In the genomic region with DNA sequence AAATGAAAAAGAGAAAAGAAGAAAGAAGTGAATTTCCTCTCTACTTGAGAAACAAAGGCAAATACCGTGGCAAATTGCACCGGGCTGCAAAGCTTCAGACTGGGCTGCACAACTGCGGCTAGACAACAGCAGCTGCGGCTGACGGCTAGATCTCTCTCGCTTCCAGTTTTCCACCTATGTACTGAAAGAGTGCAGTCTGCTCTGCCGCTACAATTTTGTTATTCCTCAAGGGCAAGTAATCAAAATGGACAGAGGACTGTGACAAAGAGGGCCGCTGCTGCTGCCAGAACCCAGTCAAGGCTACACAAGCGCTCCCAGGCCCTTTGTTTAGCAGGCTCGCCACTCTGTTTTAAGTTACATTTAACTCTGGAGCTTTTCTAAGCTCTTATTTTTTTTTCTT, we compare ENCODE assay signal across 9 mouse cellular contexts. TPM values are rescaled to one million over a fixed set of nuclear protein-coding genes. Genes with fewer than 3 reads are reported as not detected.
DNase-seq lines count a peak whose midpoint lies in the region; ATAC-seq and TF ChIP-seq lines count a peak whose summit lies in the region.
"Had no signal": no experiment of that assay in that cellular context is flagged by ENCODE, and none has a peak within 500 bp of the region (broad histone marks: within the 10 kb centered on the region; RNA-seq: fewer than 3 reads in every experiment).

No protein-coding gene starts in this region.

- no peak for TF ChIP-seq CTCF in left cerebral cortex, adult 2 months (IDR thresholded peaks at IDR 0.05)

- H3K4me3 ChIP-seq in left cerebral cortex, adult 2 months = no peak overlapping the region
- no peak overlapping the region for H3K4me3 ChIP-seq in embryonic facial prominence, embryonic 13.5 days
- H3K4me3 ChIP-seq in midbrain, embryonic 10.5 days = no peak overlapping the region

- WGBS in embryonic facial prominence, embryonic 13.5 days = 44% methylated on average over 10 of the region's 10 CpGs
- 77% methylated on average over 10 of the region's 10 CpGs for WGBS in midbrain, embryonic 10.5 days

- 0 out of 2 replicates have a peak overlapping the region, but pooled peaks have one; percentile 37 for H3K9ac ChIP-seq in embryonic facial prominence, embryonic 13.5 days

- no peaks in the 10 kb centered on the region for H3K27me3 ChIP-seq in embryonic facial prominence, embryonic 13.5 days
- H3K27me3 ChIP-seq in midbrain, embryonic 10.5 days (ENCODE audit: low read depth, poor library complexity, severe bottlenecking) = no peaks in the 10 kb centered on the region

- no peak for DNase-seq in left cerebral cortex, adult 2 months (ENCODE audit: extremely low spot score in 1 of 2, low spot score in 2 of 2)
- DNase-seq in left cerebral cortex, postnatal 14 days (ENCODE audit: low spot score in 2 of 2) = no peak
- DNase-seq in adrenal gland, postnatal 25 days = peak; percentile 52
- DNase-seq in midbrain, embryonic 10.5 days (ENCODE audit: low spot score) = no peak
- DNase-seq in retina, embryonic 14.5 days (ENCODE audit: low spot score) = no peak
- no peak for DNase-seq in gastrocnemius, postnatal 10 days
- DNase-seq in urinary bladder, adult 2 months (ENCODE audit: low spot score) = no peak
- DNase-seq: heart, postnatal 4 days had no signal

- H3K4me2 ChIP-seq in embryonic facial prominence, embryonic 13.5 days = no peak overlapping the region

- ATAC-seq in embryonic facial prominence, embryonic 13.5 days (ENCODE audit: insufficient number of reproducible peaks, insufficient read depth, low FRiP score, low TSS enrichment, low read depth) = no peak

- intact Hi-C loops in left cerebral cortex, adult 2 months (cut with DNase I) = no loop called here
- intact Hi-C loops in left cerebral cortex, postnatal 14 days (cut with DNase I) = no loop called here

- no peaks in the 10 kb centered on the region for H3K36me3 ChIP-seq in embryonic facial prominence, embryonic 13.5 days
- no peaks in the 10 kb centered on the region for H3K36me3 ChIP-seq in midbrain, embryonic 10.5 days

- peak overlapping the region; percentile 44 for H3K27ac ChIP-seq in left cerebral cortex, adult 2 months
- H3K27ac ChIP-seq in embryonic facial prominence, embryonic 13.5 days = peak overlapping the region; percentile 69
- H3K27ac ChIP-seq in midbrain, embryonic 10.5 days (replicated peaks) = peak overlapping the region; percentile 77; the same call in 1 of the 2 replicates

- H3K9me3 ChIP-seq in embryonic facial prominence, embryonic 13.5 days = no peaks in the 10 kb centered on the region
- H3K9me3 ChIP-seq in midbrain, embryonic 10.5 days (replicated peaks) = no peaks in the 10 kb centered on the region

- H3K4me1 ChIP-seq in embryonic facial prominence, embryonic 13.5 days = peaks cover 57% of the 10 kb centered on the region
- H3K4me1 ChIP-seq in midbrain, embryonic 10.5 days = peaks cover 43% of the 10 kb centered on the region

RNA-seq across cellular contexts. Expression of gene Crtc3, which starts 35.6 kb away (rescaled TPM):
- total RNA-seq in left cerebral cortex, adult 2 months (2021) = 10 to 100 TPM; 14.9 to 16.5 TPM
- total RNA-seq in left cerebral cortex, postnatal 14 days (2021) = 10 to 100 TPM; 12.5 to 13.4 TPM
- total RNA-seq in adrenal gland, postnatal 25 days (2021) = 34.0 and 39.3 TPM in 2 replicates
- 26.2 and 27.6 TPM in 2 replicates for polyA plus RNA-seq in embryonic facial prominence, embryonic 13.5 days (2015; fragmentation: Nextera tagmentation; extraction: Ambion mirVana)
- polyA plus RNA-seq in midbrain, embryonic 10.5 days (2016; fragmentation: Nextera tagmentation; extraction: Ambion mirVana) = 8.4 and 9.3 TPM in 2 replicates
- total RNA-seq in gastrocnemius, postnatal 10 days (2021) = 10 to 100 TPM; 16.7 to 25.1 TPM
- 12.0 and 16.4 TPM in 2 replicates for polyA plus RNA-seq in urinary bladder, adult 2 months (2012; rRNA removed)
